Mouse (Mus musculus) thymus, postnatal 25 days (tissue): ENCODE data around the gene Ddx47.

Source experiments
- DNase-seq: peaks from one replicate; pipeline ENCODE4 v3.0.0; 2022

Gene Ddx47

GRCm38 (mm10) chr6:135011048-135011733 is at the start of gene Ddx47:
Gene Ddx47, plus strand, starts transcription at chr6:135011612.
- peak; percentile 95 for DNase-seq

GRCm38 (mm10) chr6:134961858-134962517 is 49.4 kb upstream of the Ddx47 start:
- DNase-seq: no peak

GRCm38 (mm10) chr6:134962518-134962893 is 48.9 kb upstream of the Ddx47 start:
- no peak for DNase-seq

- no peak for DNase-seq
These were observed 47.5 kb upstream of the Ddx47 start for GRCm38 (mm10) chr6:134963910-134964309.

- peak; percentile 40 for DNase-seq
These were observed 44.7 kb upstream of the Ddx47 start for GRCm38 (mm10) chr6:134966681-134967080.

- DNase-seq: no peak
These were observed 43.1 kb upstream of the Ddx47 start for GRCm38 (mm10) chr6:134968326-134968725.

- no peak for DNase-seq
These were observed 41.9 kb upstream of the Ddx47 start for GRCm38 (mm10) chr6:134969498-134969897.

GRCm38 (mm10) chr6:134972096-134972495 is 39.3 kb upstream of the Ddx47 start:
- DNase-seq: no peak

GRCm38 (mm10) chr6:134976628-134977027 is 34.8 kb upstream of the Ddx47 start:
- no peak for DNase-seq

- DNase-seq: peak; percentile 73
These were observed 30.0 kb upstream of the Ddx47 start, which contains the start of gene Apold1 for GRCm38 (mm10) chr6:134981231-134982062. Gene Apold1, plus strand, starts transcription at chr6:134981718.

GRCm38 (mm10) chr6:134983529-134984370 is 27.7 kb upstream of the Ddx47 start:
- DNase-seq: peak; percentile 87

- peak; percentile 45 for DNase-seq
These were observed 26.7 kb upstream of the Ddx47 start for GRCm38 (mm10) chr6:134984748-134985147.

GRCm38 (mm10) chr6:134988377-134988776 is 23.0 kb upstream of the Ddx47 start:
- no peak for DNase-seq

- no peak for DNase-seq
These were observed 20.7 kb upstream of the Ddx47 start for GRCm38 (mm10) chr6:134990674-134991073.

- DNase-seq: no peak
These were observed 17.3 kb upstream of the Ddx47 start for GRCm38 (mm10) chr6:134994031-134994651.

- no peak for DNase-seq
These were observed 16.4 kb upstream of the Ddx47 start for GRCm38 (mm10) chr6:134994985-134995384.

- peak; percentile 28 for DNase-seq
These were observed 14.5 kb upstream of the Ddx47 start for GRCm38 (mm10) chr6:134996918-134997317.

GRCm38 (mm10) chr6:134998076-134998475 is 13.3 kb upstream of the Ddx47 start:
- DNase-seq: no peak

- DNase-seq: no peak
These were observed 12.6 kb upstream of the Ddx47 start for GRCm38 (mm10) chr6:134998781-134999180.

- no peak for DNase-seq
These were observed 11.1 kb upstream of the Ddx47 start for GRCm38 (mm10) chr6:135000272-135000671.

- DNase-seq: no peak
These were observed 9.4 kb upstream of the Ddx47 start for GRCm38 (mm10) chr6:135001991-135002390.

- no peak for DNase-seq
These were observed 5.0 kb upstream of the Ddx47 start for GRCm38 (mm10) chr6:135006372-135006771.
